Mouse (Mus musculus): ENCODE data around the gene Ocln. TPM values are rescaled to one million over a fixed set of nuclear protein-coding genes. Genes with fewer than 3 reads are reported as not detected.
A peak's percentile ranks its signal among the peaks of the same experiment; 100 is the strongest.
"Not testable (repeated sequence)": the region's sequence is repeated elsewhere in the genome, so short reads cannot be mapped to it uniquely, and the experiment has no call there.

Gene Ocln
- total RNA-seq, 2 experiments from 2014 or later = 0.14 TPM; not detected in 1

- peak; percentile 83 for DNase-seq (ENCODE audit: low spot score)
Measured at GRCm38 (mm10) chr13:100492061-100492787, 60.3 kb downstream of the Ocln start, which contains the start of gene Gtf2h2. TSS of gene Gtf2h2 (minus strand) at chr13:100492579.

GRCm38 (mm10) chr13:100491623-100492022, 60.9 kb downstream of the Ocln start:
- DNase-seq (ENCODE audit: low spot score) = no peak

- no peak for DNase-seq (ENCODE audit: low spot score)
Measured at GRCm38 (mm10) chr13:100490424-100490823, 62.1 kb downstream of the Ocln start.

GRCm38 (mm10) chr13:100483610-100484009, 68.9 kb downstream of the Ocln start:
- no peak for DNase-seq (ENCODE audit: low spot score)

- no peak for DNase-seq (ENCODE audit: low spot score)
Measured at GRCm38 (mm10) chr13:100463527-100464222, 88.8 kb downstream of the Ocln start.

- DNase-seq (ENCODE audit: low spot score) = no peak
Measured at GRCm38 (mm10) chr13:100461336-100461735, 91.2 kb downstream of the Ocln start.

GRCm38 (mm10) chr13:100452415-100453127, 99.9 kb downstream of the Ocln start, which contains the start of gene Naip1:
TSS of gene Naip1 (minus strand) at chr13:100452869.
- DNase-seq (ENCODE audit: low spot score) = not testable (repeated sequence)

- no peak for DNase-seq (ENCODE audit: low spot score)
Measured at GRCm38 (mm10) chr13:100449495-100449894, 103.0 kb downstream of the Ocln start.

Other genes starting within 250 kb of the Ocln start
- under 1 TPM; 0.07 TPM for gene Naip6, start 235.0 kb downstream of the Ocln start, total RNA-seq (2021)
- not detected for gene Naip1, start 99.8 kb downstream of the Ocln start, total RNA-seq (2021)
- 10 to 100 TPM; 17.8 to 22.5 TPM for gene Gtf2h2, start 60.1 kb downstream of the Ocln start, total RNA-seq (2021)
- gene Marveld2, start 64.3 kb upstream of the Ocln start, total RNA-seq (2021) = under 1 TPM; 0.33 to 0.41 TPM
- 10 to 100 TPM; 72.1 to 74.4 TPM for gene Ak6, start 98.3 kb upstream of the Ocln start, total RNA-seq (2021)
- 10 to 100 TPM; 11.4 to 13.9 TPM for gene Rad17, start 98.3 kb upstream of the Ocln start, total RNA-seq (2021)
- 1 to 10 TPM; 7.1 to 7.2 TPM for gene Taf9, start 98.9 kb upstream of the Ocln start, total RNA-seq (2021)
- under 1 TPM in 1 of 2 experiments, not detected in 1; 0.27 TPM for gene Ccdc125, start 117.0 kb upstream of the Ocln start, total RNA-seq (2021)
- 10 to 100 TPM; 12.1 to 13.9 TPM for gene Cdk7, start 178.2 kb upstream of the Ocln start, total RNA-seq (2021)
- gene Mrps36, start 191.9 kb upstream of the Ocln start, total RNA-seq (2021) = 100 to 1,000 TPM; 133 to 143 TPM
- not detected for gene Cenph, start 223.2 kb upstream of the Ocln start, total RNA-seq (2021)
- not detected for gene Ccnb1, start 233.9 kb upstream of the Ocln start, total RNA-seq (2021)

Measured in gastrocnemius, adult 18-20 months (tissue).